Mouse (Mus musculus): ENCODE data around the gene Mcu. TPM values are rescaled to one million over a fixed set of nuclear protein-coding genes. Genes with fewer than 3 reads are reported as not detected.

Mcu gene
- total and polyA plus RNA-seq, 2 experiments from 2014 or later = 13.0 to 20.5 TPM

DNA sequence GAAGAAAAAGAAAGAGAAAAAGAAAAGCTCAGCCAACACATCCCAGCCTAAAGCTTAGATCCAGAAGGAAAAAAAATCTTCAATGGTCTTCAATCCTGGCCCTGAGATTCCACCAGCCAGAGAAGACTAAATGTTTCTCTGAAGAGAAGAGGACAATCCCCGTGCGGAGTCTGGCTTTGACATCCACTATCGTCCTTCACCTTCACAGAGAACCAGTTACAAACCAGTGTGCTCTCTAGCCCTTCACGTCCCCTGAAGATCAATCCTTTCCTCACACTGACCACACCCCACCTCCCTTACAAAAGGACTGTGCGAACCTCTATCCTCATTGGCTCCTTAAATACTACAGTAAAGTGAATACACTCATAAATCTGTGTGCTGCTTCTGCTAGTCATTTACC is 56.4 kb downstream of the Mcu start:
- H3K9ac ChIP-seq (replicated peaks; ENCODE audit: low read depth, low read length) = no peak overlapping the region
- DNase-seq (ENCODE audit: low spot score) (no peak), ATAC-seq (ENCODE audit: insufficient read depth, low read depth) (no peak)
- TF ChIP-seq EP300 (IDR thresholded peaks at IDR 0.05; ENCODE audit: low read depth) (no peak), CTCF (IDR thresholded peaks at IDR 0.05; ENCODE audit: low read depth) (no peak)
- no peaks in the 10 kb centered on the region for H3K27me3 ChIP-seq (ENCODE audit: control insufficient read depth, insufficient read depth, low read length)
- no peak overlapping the region for H3K4me3 ChIP-seq (ENCODE audit: low read depth, low read length)
- H3K9me3 ChIP-seq (replicated peaks; ENCODE audit: control insufficient read depth, low read length) = no peaks in the 10 kb centered on the region
- H3K36me3 ChIP-seq (replicated peaks; ENCODE audit: control insufficient read depth, insufficient read depth, low read length) = no peaks in the 10 kb centered on the region
- H3K4me2 ChIP-seq (ENCODE audit: low read depth, low read length) = no peak overlapping the region
- 92% methylated on average over 5 of the region's 5 CpGs for WGBS
- no peaks in the 10 kb centered on the region for H3K4me1 ChIP-seq (ENCODE audit: control insufficient read depth, insufficient read depth)
- no peak overlapping the region for H3K27ac ChIP-seq (ENCODE audit: low read depth)

DNA sequence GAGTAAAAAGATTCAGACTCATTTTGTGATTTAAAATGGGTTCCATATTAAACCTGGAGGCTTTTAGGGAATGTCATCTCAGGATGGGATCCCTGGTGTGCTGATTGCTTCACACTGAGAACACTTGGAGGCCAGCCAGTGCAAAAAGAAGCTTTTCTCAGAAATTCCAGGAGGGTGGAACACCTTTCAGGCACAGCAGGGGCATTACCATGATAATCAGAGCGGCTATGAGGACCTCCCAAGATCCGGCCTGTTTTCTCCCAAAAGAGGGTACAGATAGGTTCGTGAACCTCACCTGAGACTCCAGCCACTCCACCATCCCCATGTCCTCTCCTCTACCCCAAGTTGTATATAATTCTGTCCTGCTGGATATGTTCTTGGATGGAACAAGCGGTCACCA is 57.9 kb downstream of the Mcu start:
- H3K9me3 ChIP-seq (replicated peaks; ENCODE audit: control insufficient read depth, low read length) = 0 out of 2 replicates have a peak, but pooled peaks cover 5% of the 10 kb centered on the region
- WGBS = 85% methylated on average over 4 of the region's 4 CpGs

DNA sequence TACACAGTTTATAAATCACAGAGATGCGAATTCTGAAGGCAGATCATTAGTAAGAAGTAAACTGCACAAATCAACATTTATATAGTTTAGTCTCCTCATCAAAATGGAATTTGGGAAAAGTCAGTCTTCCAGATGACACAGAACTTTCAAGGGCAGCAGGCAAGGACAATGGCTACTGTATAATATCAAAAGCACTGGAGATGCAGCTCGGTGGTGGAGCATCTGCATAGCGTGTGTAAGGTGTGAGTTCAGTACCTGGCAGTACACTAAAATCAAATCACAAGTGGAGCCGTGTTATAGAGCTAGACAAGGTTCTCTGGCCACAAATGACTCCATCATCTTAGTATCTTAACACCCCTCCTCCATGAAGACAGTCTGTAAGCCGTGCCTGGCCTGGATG is 58.3 kb downstream of the Mcu start:
- no peaks in the 10 kb centered on the region for H3K36me3 ChIP-seq (replicated peaks; ENCODE audit: control insufficient read depth, insufficient read depth, low read length)
- no peaks in the 10 kb centered on the region for H3K4me1 ChIP-seq (ENCODE audit: control insufficient read depth, insufficient read depth)
- H3K4me3 ChIP-seq (ENCODE audit: low read depth, low read length) = no peak overlapping the region
- no peaks in the 10 kb centered on the region for H3K27me3 ChIP-seq (ENCODE audit: control insufficient read depth, insufficient read depth, low read length)
- H3K4me2 ChIP-seq (ENCODE audit: low read depth, low read length) = no peak overlapping the region
- ATAC-seq (ENCODE audit: insufficient read depth, low read depth) (no peak), DNase-seq (ENCODE audit: low spot score) (no peak)
- no peak for TF ChIP-seq CTCF (IDR thresholded peaks at IDR 0.05; ENCODE audit: low read depth)
- no peak for TF ChIP-seq EP300 (IDR thresholded peaks at IDR 0.05; ENCODE audit: low read depth)
- H3K9me3 ChIP-seq (replicated peaks; ENCODE audit: control insufficient read depth, low read length) = 0 out of 2 replicates have a peak, but pooled peaks cover 5% of the 10 kb centered on the region
- H3K9ac ChIP-seq (replicated peaks; ENCODE audit: low read depth, low read length) = no peak overlapping the region
- no peak overlapping the region for H3K27ac ChIP-seq (ENCODE audit: low read depth)
- WGBS = 80% methylated on average over 5 of the region's 5 CpGs

More for the DNA sequence above, 57.9 kb downstream of the Mcu start:
- H3K9ac ChIP-seq (replicated peaks; ENCODE audit: low read depth, low read length) = no peak overlapping the region
- DNase-seq (ENCODE audit: low spot score) (no peak), ATAC-seq (ENCODE audit: insufficient read depth, low read depth) (no peak)
- H3K36me3 ChIP-seq (replicated peaks; ENCODE audit: control insufficient read depth, insufficient read depth, low read length) = no peaks in the 10 kb centered on the region
- H3K27me3 ChIP-seq (ENCODE audit: control insufficient read depth, insufficient read depth, low read length) = no peaks in the 10 kb centered on the region
- TF ChIP-seq CTCF (IDR thresholded peaks at IDR 0.05; ENCODE audit: low read depth) = no peak
- no peak for TF ChIP-seq EP300 (IDR thresholded peaks at IDR 0.05; ENCODE audit: low read depth)
- H3K4me3 ChIP-seq (ENCODE audit: low read depth, low read length) = no peak overlapping the region
- H3K27ac ChIP-seq (ENCODE audit: low read depth) = no peak overlapping the region
- H3K4me2 ChIP-seq (ENCODE audit: low read depth, low read length) = no peak overlapping the region
- H3K4me1 ChIP-seq (ENCODE audit: control insufficient read depth, insufficient read depth) = no peaks in the 10 kb centered on the region

DNA sequence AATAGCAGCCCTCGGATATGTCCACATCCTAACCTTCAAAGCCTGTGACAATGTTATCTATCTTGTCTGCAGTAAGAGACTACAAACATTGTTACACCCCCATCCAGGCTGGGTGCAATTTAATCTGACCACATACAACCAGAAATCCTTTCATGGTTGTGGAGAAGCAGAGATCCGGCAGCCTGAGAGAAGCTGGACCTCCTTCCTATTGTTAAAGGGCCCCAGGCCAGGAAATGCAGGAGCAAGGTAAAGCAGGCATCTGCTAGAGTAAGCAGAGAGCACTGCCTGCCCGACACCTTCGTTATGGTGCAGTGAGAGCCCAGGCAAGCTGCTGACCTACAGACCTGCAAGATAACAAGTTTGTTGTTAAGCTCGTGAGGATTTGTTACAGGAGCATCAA is 60.0 kb downstream of the Mcu start:
- WGBS = 15% methylated on average over 5 of the region's 5 CpGs
- H3K4me3 ChIP-seq (ENCODE audit: low read depth, low read length) = no peak overlapping the region
- TF ChIP-seq CTCF (IDR thresholded peaks at IDR 0.05; ENCODE audit: low read depth) (no peak), EP300 (IDR thresholded peaks at IDR 0.05; ENCODE audit: low read depth) (no peak)
- DNase-seq (ENCODE audit: low spot score) (no peak), ATAC-seq (ENCODE audit: insufficient read depth, low read depth) (no peak)
- no peaks in the 10 kb centered on the region; the same call in none of the 2 replicates for H3K4me1 ChIP-seq (ENCODE audit: control insufficient read depth, insufficient read depth)
- H3K4me2 ChIP-seq (ENCODE audit: low read depth, low read length) = no peak overlapping the region
- H3K36me3 ChIP-seq (replicated peaks; ENCODE audit: control insufficient read depth, insufficient read depth, low read length) = no peaks in the 10 kb centered on the region
- H3K27me3 ChIP-seq (ENCODE audit: control insufficient read depth, insufficient read depth, low read length) = no peaks in the 10 kb centered on the region
- H3K27ac ChIP-seq (ENCODE audit: low read depth) = no peak overlapping the region
- no peak overlapping the region for H3K9ac ChIP-seq (replicated peaks; ENCODE audit: low read depth, low read length)
- H3K9me3 ChIP-seq (replicated peaks; ENCODE audit: control insufficient read depth, low read length) = 0 out of 2 replicates have a peak, but pooled peaks cover 5% of the 10 kb centered on the region

DNA sequence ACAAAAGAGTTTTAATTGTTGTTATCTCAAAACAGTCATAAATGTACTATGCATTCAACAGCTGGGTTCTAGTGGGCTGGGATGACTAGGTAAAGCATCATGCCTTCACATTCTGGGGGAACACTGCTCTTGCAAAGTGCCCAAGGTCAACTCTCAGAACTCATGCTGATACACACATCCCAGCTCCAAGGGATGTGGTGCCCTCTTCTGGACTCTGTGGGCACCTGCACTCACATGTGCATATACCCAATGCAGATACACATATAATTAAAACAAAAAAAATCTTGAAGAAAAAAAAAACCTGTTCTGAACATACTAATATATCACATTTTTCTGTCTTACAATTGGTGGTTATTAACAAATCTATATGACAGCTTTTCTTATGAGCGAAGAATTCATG is 62.2 kb downstream of the Mcu start:
- Histone ChIP-seq H3K4me3 (ENCODE audit: low read depth, low read length) (no peak overlapping the region), H3K9me3 (replicated peaks; ENCODE audit: control insufficient read depth, low read length) (0 out of 2 replicates have a peak, but pooled peaks cover 5% of the 10 kb centered on the region), H3K4me2 (ENCODE audit: low read depth, low read length) (no peak overlapping the region), H3K9ac (replicated peaks; ENCODE audit: low read depth, low read length) (no peak overlapping the region), H3K36me3 (replicated peaks; ENCODE audit: control insufficient read depth, insufficient read depth, low read length) (no peaks in the 10 kb centered on the region), H3K27me3 (ENCODE audit: control insufficient read depth, insufficient read depth, low read length) (no peaks in the 10 kb centered on the region), H3K27ac (ENCODE audit: low read depth) (no peak overlapping the region), H3K4me1 (ENCODE audit: control insufficient read depth, insufficient read depth) (no peaks in the 10 kb centered on the region; the same call in none of the 2 replicates)
- WGBS = 100% methylated on average over 1 of the region's 1 CpGs
- TF ChIP-seq CTCF (IDR thresholded peaks at IDR 0.05; ENCODE audit: low read depth) = no peak
- TF ChIP-seq EP300 (IDR thresholded peaks at IDR 0.05; ENCODE audit: low read depth) = no peak
- no peak for DNase-seq (ENCODE audit: low spot score)
- ATAC-seq (ENCODE audit: insufficient read depth, low read depth) = no peak

DNA sequence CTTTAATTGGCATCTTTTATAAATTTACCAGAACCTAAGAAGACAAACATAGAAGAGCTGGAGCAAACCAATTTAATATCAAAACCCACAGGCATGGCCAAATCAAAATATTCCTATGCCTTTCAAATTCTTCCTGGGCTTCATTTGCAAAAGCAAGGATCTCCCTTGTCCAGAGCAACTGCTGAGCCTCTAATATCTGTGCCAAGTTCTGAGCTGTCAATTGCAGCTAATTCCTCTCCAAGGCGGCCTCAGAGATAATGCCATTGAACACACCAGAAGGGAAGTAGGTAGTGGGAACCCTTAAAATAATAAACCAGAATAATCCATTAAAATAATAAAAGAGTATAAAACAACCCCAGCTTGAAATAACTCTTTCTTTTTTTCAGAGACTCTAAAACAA is 64.0 kb downstream of the Mcu start:
- Histone ChIP-seq H3K27me3 (ENCODE audit: control insufficient read depth, insufficient read depth, low read length) (no peaks in the 10 kb centered on the region), H3K9me3 (replicated peaks; ENCODE audit: control insufficient read depth, low read length) (0 out of 2 replicates have a peak, but pooled peaks cover 5% of the 10 kb centered on the region), H3K4me3 (ENCODE audit: low read depth, low read length) (no peak overlapping the region), H3K4me1 (ENCODE audit: control insufficient read depth, insufficient read depth) (no peaks in the 10 kb centered on the region; the same call in none of the 2 replicates), H3K27ac (ENCODE audit: low read depth) (no peak overlapping the region), H3K4me2 (ENCODE audit: low read depth, low read length) (no peak overlapping the region), H3K36me3 (replicated peaks; ENCODE audit: control insufficient read depth, insufficient read depth, low read length) (no peaks in the 10 kb centered on the region), H3K9ac (replicated peaks; ENCODE audit: low read depth, low read length) (no peak overlapping the region)
- ATAC-seq (ENCODE audit: insufficient read depth, low read depth) (no peak), DNase-seq (ENCODE audit: low spot score) (no peak)
- WGBS = 19% methylated on average over 1 of the region's 1 CpGs
- no peak for TF ChIP-seq CTCF (IDR thresholded peaks at IDR 0.05; ENCODE audit: low read depth)
- no peak for TF ChIP-seq EP300 (IDR thresholded peaks at IDR 0.05; ENCODE audit: low read depth)

All from heart, postnatal 0 days (tissue).